Mouse (Mus musculus) gastrocnemius, adult 8-10 months (tissue): ENCODE measurements around the gene Axin1. TPM values are rescaled to one million over a fixed set of nuclear protein-coding genes. Genes with fewer than 3 reads are reported as not detected.
A peak's percentile ranks its signal among the peaks of the same experiment; 100 is the strongest.

Source experiments
- DNase-seq, 2 experiments: peaks; one replicate each; pipeline ENCODE4 v3.0.0; 2022; ENCODE audit warnings: low spot score in 2 of 2
- total RNA-seq, 4 experiments: library from RNA; stranded (reverse); gene quantifications; 2 replicates each; pipeline ENCODE4 v1.2.4; 2022

Gene Axin1
- total RNA-seq, 4 experiments from 2014 or later, result 15.4 to 19.8 (median 17.7) TPM

DNA sequence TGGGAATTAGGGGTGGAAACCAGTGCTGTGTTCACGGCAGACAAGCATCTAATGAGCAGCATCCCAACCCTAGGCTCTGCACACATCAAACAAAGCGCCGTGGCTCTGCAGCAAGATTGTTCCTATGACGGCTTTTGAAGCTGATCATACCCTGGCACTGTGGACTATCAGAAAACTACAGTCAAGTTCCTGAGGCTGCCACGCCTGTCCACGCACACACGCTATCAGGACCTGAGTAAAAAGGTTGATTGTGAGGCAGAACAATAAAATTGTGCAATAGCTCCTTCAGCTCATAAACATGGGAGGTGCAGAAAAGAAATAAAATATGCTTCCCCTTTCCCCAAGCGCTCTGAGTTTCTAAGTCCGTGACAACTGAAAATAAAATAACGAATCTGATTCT is 99.2 kb downstream of the Axin1 start:
- DNase-seq, result no peak

DNA sequence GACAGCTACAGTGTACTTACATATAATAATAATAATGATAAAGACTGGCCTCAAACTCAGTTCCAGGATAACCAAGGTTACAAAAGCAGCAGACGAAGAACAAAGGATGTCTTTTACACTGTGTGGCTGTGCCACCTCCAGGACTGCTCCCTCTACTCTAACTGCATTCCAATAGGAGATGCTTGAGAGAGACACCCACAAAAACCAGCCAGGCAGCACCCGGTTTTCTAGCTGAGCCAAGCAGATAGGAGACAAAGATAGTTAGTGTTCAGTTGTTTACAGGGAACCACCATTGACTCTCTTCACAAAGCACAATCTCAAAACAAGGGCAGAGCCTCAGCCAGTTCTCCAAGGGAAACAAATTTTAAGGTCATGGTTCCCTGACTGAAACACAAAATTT is 101.1 kb downstream of the Axin1 start:
- DNase-seq, result no peak

DNA sequence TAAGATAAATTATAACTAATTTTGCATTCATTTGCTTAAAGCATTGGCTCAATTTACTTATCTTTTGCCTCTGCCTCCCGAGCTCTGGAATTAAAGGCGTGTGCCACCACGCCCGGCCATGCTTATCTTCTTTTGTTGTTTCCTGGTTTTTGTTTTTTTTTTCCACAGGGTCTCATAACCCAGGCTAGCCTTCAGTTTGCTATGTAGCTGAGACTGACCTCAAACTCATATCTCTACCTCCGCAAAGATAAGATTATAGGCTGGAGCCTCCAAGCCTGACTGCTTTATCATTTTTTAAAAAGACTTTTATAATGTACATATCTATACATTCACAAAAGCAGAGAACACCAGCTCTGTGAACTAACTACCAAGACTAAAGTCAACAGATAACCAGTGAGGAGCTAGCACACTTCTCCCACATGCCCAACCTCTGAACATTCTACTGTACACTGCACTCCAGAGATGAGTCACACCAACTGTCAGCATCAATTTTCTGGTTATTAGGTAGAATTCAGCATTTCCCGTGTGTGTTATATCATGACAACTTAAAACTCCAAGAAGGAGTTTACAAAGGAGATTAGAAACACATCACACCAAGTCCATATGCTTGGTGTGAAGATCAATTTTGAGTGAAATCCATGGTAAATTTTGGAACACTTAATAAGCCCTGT is 101.8 kb downstream of the Axin1 start:
- no peak for DNase-seq

DNA sequence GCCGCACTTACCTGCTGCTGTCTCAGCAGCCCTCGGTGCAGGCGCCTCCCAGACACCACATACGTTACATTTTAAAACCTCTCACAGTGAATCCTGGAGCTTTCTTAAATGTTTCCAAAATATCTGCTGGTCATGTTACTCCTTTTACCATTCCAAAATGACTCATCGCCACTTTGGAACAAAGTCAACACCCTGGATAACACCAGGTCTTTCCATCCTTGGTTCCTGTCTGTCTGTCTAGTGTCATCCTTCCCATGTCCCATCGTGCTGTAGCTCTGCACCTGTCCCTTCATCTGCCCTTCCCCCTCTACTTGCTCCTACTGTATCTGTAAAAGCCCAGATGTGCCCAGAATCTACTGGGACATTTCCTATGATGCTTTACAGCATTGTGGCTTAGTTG is 102.5 kb downstream of the Axin1 start:
- DNase-seq, result no peak

DNA sequence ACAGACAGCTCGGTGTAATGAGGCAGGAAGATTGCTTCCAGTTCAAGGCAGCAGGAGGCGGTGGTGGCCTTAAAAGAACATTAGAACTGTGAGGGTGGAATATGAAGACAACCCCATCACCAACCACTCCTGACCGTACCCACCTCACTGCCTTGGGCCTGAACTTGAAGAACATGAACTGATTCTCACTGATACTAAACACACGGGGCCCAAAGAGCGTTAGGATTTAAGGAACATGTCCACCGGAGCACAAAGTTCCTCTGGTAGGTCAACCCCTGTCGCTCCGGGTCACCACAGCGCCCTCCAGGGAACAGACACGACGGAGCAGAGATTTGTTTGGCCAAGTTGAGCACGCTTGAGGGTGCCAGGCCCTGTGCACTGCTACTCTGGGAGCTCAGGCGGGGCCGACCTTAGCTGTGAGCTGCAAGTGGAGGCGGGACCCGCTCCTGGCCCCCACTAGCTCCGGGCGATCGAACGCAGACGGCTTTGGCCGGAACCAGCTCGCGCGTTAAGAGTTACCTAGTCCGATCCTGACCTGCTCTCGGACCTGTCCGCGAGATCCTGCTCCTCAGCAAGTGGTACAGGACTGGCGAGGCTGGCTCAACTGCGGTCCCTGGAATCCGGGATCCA is 105.1 kb downstream of the Axin1 start:
- DNase-seq, result peak; percentile 72 to 73

DNA sequence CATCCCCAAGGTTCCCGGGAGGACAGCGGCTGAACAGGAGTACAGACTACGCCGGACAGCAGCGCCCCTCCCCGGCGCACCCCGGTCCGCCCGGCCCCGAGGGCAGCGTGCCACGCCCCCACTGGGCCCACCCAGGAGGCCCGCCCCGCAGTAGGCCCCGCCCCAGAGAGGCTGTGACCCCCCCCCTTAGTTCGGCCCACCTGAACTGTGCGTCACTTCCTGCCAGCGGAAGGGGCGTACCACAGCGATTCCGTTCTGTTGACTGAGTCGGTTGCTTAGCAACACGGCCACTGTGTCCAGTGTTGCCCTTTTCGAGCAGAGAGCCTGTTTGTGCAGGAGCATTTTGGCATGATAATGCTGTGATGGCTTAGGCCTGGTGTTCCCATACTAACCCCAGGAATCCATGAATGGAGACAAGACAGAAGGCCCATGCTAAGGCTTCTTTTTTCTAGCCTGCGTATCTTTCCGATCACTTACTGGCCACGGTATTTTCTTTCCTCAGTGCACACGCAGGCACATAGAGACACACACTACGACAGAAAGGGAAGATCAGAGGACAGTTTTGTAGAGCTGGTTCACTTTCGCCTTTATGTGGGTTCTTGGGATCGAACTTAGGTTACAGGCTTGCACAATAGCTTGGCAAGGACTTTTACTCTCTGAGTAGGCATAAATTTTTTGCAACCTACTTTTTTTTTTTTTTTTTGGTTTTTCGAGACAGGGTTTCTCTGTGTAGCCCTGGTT is 105.8 kb downstream of the Axin1 start, which contains the start of gene Fam234a:
TSS of gene Fam234a (minus strand) at position 142 of the 741 bp plus-strand sequence.
- peak; percentile 90 to 92 for DNase-seq

Other genes with a start within 250 kb of the Axin1 start
- gene Rab40c, start 219.0 kb upstream of the Axin1 start, total RNA-seq, result 10 to 100 TPM in 3 of 4 experiments, 1 to 10 TPM in 1; 7.9 to 13.3 (median 12.7) TPM
- 10 to 100 TPM; 18.1 to 21.0 (median 18.8) TPM for gene Pigq, start 193.8 kb upstream of the Axin1 start, total RNA-seq
- not detected for gene Nhlrc4, start 193.7 kb upstream of the Axin1 start, total RNA-seq
- not detected for gene A930017K11Rik, start 186.1 kb upstream of the Axin1 start, total RNA-seq
- 1 to 10 TPM; 2.9 to 5.0 (median 4.1) TPM for gene Capn15, start 152.9 kb upstream of the Axin1 start, total RNA-seq
- 10 to 100 TPM; 71.4 to 85.9 (median 78.5) TPM for gene Rab11fip3, start 69.1 kb upstream of the Axin1 start, total RNA-seq
- 1 to 10 TPM; 2.8 to 4.2 (median 2.8) TPM for gene Decr2, start 48.4 kb upstream of the Axin1 start, total RNA-seq
- gene Nme4, start 43.1 kb upstream of the Axin1 start, total RNA-seq, result 1 to 10 TPM; 1.9 to 4.0 (median 2.8) TPM
- 1 to 10 TPM; 2.6 to 4.1 (median 3.4) TPM for gene Tmem8, start 25.4 kb upstream of the Axin1 start, total RNA-seq
- 10 to 100 TPM; 62.7 to 72.1 (median 67.6) TPM for gene Mrpl28, start 15.2 kb upstream of the Axin1 start, total RNA-seq
- gene Pdia2, start 60.4 kb downstream of the Axin1 start, total RNA-seq, result not detected
- under 1 TPM; 0.19 to 0.97 (median 0.45) TPM for gene Rgs11, start 64.3 kb downstream of the Axin1 start, total RNA-seq
- under 1 TPM; 0.48 to 0.97 (median 0.70) TPM for gene Arhgdig, start 69.1 kb downstream of the Axin1 start, total RNA-seq
- 10 to 100 TPM; 71.5 to 95.3 (median 87.8) TPM for gene Fam234a, start 105.6 kb downstream of the Axin1 start, total RNA-seq
- 10 to 100 TPM in 3 of 4 experiments, 1 to 10 TPM in 1; 7.1 to 12.7 (median 11.2) TPM for gene Luc7l, start 114.2 kb downstream of the Axin1 start, total RNA-seq